Mouse (Mus musculus) kidney, adult 2 months (tissue): Measurements from ENCODE around the gene Ccr7.

Source experiments
- CTCF ChIP-seq: fragments of 200-500 bp; conservative IDR thresholded peaks from 2 replicates; pipeline ENCODE4 v1.5.1; 2011; ENCODE audit warnings: low read depth, mild to moderate bottlenecking, control low read depth, low read length, moderate library complexity, mixed read lengths; ENCODE audit not compliant: insufficient read depth, insufficient read length
- POLR2A ChIP-seq: fragments of 200-500 bp; IDR thresholded peaks from one replicate; pipeline ENCODE4 v1.6.1; 2011; ENCODE audit warnings: low read depth, low read length, control low read depth

DNA sequence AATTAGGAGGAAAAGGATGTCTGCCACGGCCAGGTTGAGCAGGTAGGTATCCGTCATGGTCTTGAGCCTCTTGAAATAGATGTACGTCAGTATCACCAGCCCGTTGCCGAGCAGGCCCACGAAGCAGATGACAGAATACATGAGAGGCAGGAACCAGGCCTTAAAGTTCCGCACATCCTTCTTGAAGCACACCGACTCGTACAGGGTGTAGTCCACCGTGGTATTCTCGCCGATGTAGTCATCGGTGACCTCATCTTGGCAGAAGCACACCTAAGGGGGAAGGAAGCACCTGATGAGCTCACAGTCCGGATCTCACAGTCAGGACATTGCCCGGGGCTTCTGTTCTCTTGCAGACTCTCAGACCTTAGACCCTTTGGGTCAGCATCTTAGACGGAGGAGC, 9.1 kb downstream of the Ccr7 start:
- TF ChIP-seq CTCF (no peak), POLR2A (no peak)
